Mouse (Mus musculus): ENCODE data around the gene Sh3pxd2a.
"Not testable (repeated sequence)": the region's sequence is repeated elsewhere in the genome, so short reads cannot be mapped to it uniquely, and the experiment has no call there.

Sh3pxd2a gene

GRCm38 (mm10) chr19:47410301-47410700 lies 53.9 kb downstream of the Sh3pxd2a start:
- no peak for DNase-seq (ENCODE audit: low spot score in 2 of 2)

GRCm38 (mm10) chr19:47409142-47409541 lies 55.1 kb downstream of the Sh3pxd2a start:
- DNase-seq (ENCODE audit: low spot score in 2 of 2): no peak

- DNase-seq (ENCODE audit: low spot score in 2 of 2): no peak
Measured at GRCm38 (mm10) chr19:47408656-47409055, 55.5 kb downstream of the Sh3pxd2a start.

GRCm38 (mm10) chr19:47407332-47407731 lies 56.9 kb downstream of the Sh3pxd2a start:
- DNase-seq (ENCODE audit: low spot score in 2 of 2): no peak

GRCm38 (mm10) chr19:47406524-47406923 lies 57.7 kb downstream of the Sh3pxd2a start:
- no peak for DNase-seq (ENCODE audit: low spot score in 2 of 2)

GRCm38 (mm10) chr19:47405548-47405947 lies 58.7 kb downstream of the Sh3pxd2a start:
- DNase-seq (ENCODE audit: low spot score in 2 of 2): no peak

- no peak for DNase-seq (ENCODE audit: low spot score in 2 of 2)
Measured at GRCm38 (mm10) chr19:47403391-47404379, 60.5 kb downstream of the Sh3pxd2a start.

GRCm38 (mm10) chr19:47402976-47403375 lies 61.2 kb downstream of the Sh3pxd2a start:
- no peak for DNase-seq (ENCODE audit: low spot score in 2 of 2)

GRCm38 (mm10) chr19:47402544-47402943 lies 61.7 kb downstream of the Sh3pxd2a start:
- no peak for DNase-seq (ENCODE audit: low spot score in 2 of 2)

- DNase-seq (ENCODE audit: low spot score in 2 of 2): no peak
Measured at GRCm38 (mm10) chr19:47399709-47400108, 64.5 kb downstream of the Sh3pxd2a start.

GRCm38 (mm10) chr19:47399029-47399428 lies 65.2 kb downstream of the Sh3pxd2a start:
- DNase-seq (ENCODE audit: low spot score in 2 of 2): no peak

- DNase-seq (ENCODE audit: low spot score in 2 of 2): peak in 1 of 2 experiments; percentile 30
Measured at GRCm38 (mm10) chr19:47397882-47398671, 66.1 kb downstream of the Sh3pxd2a start.

- DNase-seq (ENCODE audit: low spot score in 2 of 2): no peak
Measured at GRCm38 (mm10) chr19:47395338-47395737, 68.9 kb downstream of the Sh3pxd2a start.

GRCm38 (mm10) chr19:47394781-47395180 lies 69.4 kb downstream of the Sh3pxd2a start:
- DNase-seq (ENCODE audit: low spot score in 2 of 2): not testable (repeated sequence)

GRCm38 (mm10) chr19:47390878-47391277 lies 73.3 kb downstream of the Sh3pxd2a start:
- no peak for DNase-seq (ENCODE audit: low spot score in 2 of 2)

- no peak for DNase-seq (ENCODE audit: low spot score in 2 of 2)
Measured at GRCm38 (mm10) chr19:47387887-47388286, 76.3 kb downstream of the Sh3pxd2a start.

GRCm38 (mm10) chr19:47387395-47387794 lies 76.8 kb downstream of the Sh3pxd2a start:
- no peak for DNase-seq (ENCODE audit: low spot score in 2 of 2)

- DNase-seq (ENCODE audit: low spot score in 2 of 2): no peak
Measured at GRCm38 (mm10) chr19:47385971-47386370, 78.2 kb downstream of the Sh3pxd2a start.

GRCm38 (mm10) chr19:47384639-47385038 lies 79.6 kb downstream of the Sh3pxd2a start:
- DNase-seq (ENCODE audit: low spot score in 2 of 2): no peak

- no peak for DNase-seq (ENCODE audit: low spot score in 2 of 2)
Measured at GRCm38 (mm10) chr19:47384036-47384435, 80.2 kb downstream of the Sh3pxd2a start.

- DNase-seq (ENCODE audit: low spot score in 2 of 2): no peak
Measured at GRCm38 (mm10) chr19:47382268-47382667, 81.9 kb downstream of the Sh3pxd2a start.

- DNase-seq (ENCODE audit: low spot score in 2 of 2): no peak
Measured at GRCm38 (mm10) chr19:47381011-47381410, 83.2 kb downstream of the Sh3pxd2a start.

Measured in cerebellum, postnatal 4 days (tissue).